Mouse (Mus musculus): ENCODE data around the gene Bpifc.

DNA sequence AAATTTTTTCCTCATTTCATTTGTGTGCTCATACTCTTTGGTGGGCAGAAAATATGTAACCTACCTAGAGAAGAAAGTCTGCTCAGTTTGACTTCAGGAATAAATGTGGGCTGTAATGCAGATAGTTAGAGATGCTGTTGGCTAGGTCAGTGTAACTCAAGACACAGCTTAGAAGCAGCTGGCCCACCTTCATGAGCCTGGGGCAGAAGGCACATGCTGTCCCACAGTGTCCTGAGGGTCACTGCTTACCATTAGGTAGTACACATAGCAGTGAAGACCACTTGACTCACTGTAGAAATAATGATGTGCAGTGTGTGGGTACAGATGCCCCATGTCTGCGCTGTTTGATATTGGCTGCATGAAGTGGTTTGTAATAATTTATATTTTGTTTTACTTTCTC is 34.7 kb upstream of the Bpifc start:
- TF ChIP-seq GATA1 (IDR thresholded peaks at IDR 0.05; ENCODE audit: low read length) (no peak), TAL1 (IDR thresholded peaks at IDR 0.05; ENCODE audit: low read length) (no peak)
